Mouse (Mus musculus) heart, adult 11 months (tissue): ENCODE measurements around the gene Tmem141.

Source experiments
- DNase-seq: peaks from one replicate; pipeline ENCODE4 v3.0.0; 2022

The Tmem141 gene

DNA sequence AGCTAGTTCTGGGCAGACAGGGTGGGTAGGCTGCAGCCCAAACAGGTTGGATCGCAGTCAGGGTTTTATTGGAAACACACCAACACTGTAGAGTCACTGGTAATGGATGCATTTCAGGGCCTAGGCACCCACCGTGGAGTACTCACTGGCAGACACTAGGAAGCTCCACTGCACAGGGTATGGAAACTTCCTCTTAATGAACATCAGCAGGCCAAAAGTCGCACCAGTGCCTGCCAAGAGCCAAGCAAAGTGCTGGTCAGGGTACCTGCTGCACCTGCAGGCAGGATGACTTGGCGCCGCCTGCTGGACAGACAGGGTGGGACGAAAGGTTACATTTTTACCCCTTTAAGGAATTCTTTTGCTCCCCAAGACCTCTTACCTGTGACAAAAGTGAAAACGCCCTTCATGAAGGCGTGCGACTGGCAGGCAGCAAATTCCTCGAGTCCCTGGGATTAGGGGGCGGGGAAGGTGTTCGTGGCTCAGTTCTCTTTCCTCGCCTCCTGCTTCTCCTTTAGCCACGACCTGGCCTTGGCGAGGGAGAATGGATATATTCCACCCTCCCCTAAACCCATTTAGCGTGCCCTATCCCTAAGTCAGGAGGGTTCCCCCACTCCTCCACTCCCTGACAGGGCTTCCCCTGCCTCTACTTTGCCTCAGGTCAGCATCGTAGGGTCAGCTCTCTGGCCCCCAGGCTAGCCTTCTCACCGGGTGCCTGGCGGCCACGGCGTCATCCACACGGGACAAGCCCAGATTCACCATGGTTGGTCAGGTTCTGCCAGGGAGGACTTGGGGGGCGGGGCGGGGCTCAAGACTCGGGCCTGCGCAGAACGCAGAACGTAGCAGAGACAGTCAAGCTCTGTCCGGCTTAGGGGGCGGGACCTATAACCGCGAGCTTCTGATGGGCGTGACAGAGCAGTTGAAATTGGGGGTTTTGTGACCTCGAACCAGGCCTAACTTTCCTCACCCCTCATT, at the start of gene Tmem141:
Gene Tmem141 (minus strand): TSS at position 777 of the 972 bp plus-strand sequence.
- peak; percentile 99 for DNase-seq

- DNase-seq = no peak
Measured at GRCm38 (mm10) chr2:25666516-25666915, 44.7 kb upstream of the Tmem141 start.

DNA sequence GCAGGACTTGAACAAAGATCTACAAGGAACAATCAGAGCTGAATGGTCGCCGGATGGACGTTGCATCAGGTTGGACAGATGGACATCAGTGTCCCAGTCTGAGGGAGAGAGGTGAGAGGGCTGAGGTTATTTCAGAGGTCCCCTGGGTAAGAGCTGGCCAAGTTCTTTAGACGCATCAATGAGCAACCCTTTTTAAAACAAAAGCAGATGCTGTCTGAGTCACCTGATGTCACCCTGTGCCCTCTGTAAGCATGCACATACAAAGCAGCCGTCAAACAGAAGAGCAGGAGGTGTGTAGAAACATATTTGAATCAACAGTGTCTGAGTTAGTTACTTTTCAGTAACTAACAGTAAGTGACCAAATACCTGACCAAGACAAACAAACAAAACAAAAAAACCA, 42.3 kb upstream of the Tmem141 start:
- DNase-seq = peak; percentile 30

GRCm38 (mm10) chr2:25663511-25663910, 41.7 kb upstream of the Tmem141 start:
- peak; percentile 86 for DNase-seq

- DNase-seq = peak; percentile 78
Measured at GRCm38 (mm10) chr2:25661245-25661970, 39.6 kb upstream of the Tmem141 start.

DNA sequence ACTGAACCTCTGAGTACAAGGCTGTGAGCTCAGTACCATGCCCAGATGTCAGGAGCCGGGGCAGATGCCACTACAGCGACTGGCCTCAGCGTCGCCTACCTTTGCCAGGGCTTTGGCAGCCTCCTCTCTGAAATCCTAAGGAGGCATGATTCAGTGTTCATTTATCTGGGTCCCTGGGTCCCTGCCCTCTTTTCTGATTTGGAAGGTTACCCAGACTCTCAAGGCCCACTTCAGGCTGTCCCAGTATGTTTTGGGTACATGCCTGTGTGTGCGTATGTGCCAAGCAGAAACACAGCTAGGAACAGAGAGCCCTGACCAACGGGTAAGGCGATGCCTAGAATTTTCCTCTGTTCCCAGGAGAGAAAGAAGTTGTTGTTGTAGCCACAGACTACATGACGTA, 38.5 kb upstream of the Tmem141 start:
- DNase-seq = peak; percentile 93

GRCm38 (mm10) chr2:25657652-25658051, 35.8 kb upstream of the Tmem141 start, which contains the start of gene Lcn5:
Gene Lcn5, plus strand, starts transcription at chr2:25657952.
- no peak for DNase-seq

DNA sequence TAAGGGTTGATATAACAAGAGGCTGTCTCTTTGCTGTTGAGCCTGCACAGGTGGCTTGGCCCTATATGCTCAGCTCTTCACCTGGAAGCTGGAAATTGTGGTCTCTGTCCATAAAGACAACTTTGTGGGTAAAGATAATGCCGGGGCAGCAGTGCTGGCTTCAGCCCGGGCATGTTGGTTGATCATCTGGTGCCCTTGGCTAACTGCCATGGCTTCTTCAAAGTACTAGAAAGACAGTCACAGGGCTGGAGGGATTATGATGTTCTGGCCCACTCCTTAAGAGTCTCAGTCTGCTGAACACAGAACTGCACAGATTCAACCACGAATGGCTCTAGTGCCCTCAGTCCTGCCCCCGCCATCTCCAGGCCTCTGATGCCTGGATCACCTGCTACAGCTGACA, 35.4 kb upstream of the Tmem141 start:
- DNase-seq = peak; percentile 84

DNA sequence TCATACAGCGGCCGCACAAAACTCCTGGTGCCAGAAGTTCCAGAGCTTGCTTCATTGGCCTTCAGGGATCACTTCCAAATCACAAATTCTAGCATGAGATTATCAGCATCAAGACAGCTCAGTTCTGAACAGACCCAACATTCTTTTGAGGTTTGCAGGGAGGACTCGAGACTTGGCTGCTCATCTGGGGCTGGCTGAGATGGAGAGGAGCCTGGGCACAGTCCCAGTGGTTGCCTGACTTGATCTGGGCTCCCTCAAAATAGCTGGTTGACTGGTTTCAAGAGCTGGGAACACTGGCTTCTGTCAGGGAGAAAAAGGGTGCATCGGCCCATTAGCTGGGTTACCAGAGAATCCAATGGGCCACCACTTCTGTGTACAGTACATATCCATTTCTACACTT, 34.9 kb upstream of the Tmem141 start:
- peak; percentile 94 for DNase-seq

DNA sequence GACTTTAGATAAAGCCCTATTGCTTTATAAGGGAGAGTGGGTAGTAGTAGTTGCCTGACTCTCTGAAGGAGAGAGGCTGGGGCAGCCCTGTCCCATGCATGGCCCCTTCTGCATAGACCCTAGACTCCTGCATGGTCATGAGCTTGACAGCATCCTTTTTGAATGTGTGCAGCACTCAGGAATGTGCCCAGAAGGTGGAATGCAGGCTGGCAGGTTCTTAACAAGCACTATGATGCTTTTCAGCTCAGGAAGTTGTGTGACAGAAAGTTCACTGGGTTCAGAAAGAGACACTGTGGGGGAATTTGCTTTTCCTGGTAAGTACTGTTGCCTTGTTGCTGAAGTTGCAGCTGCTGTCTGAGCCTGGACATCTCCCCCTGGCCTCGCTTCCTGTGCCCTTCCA, 32.7 kb upstream of the Tmem141 start:
- DNase-seq = peak; percentile 73

DNA sequence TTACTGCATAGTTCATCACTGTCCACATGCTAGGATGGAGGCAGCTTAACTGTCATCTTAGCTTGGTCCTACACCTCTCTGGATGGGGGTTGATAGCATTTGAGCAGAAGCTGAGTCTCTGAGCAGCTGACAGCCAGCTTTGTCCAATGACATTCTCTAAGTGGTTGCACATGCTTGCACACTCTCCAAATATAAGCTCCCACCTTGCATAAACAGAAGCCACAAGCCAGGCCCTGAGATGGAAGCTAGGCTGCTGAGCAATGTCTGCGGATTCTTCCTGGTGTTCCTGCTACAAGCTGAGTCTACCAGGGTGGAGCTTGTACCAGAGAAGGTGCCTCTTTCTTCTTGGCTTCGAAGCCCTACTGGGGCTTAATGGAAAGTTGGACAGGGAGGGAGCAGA, 31.1 kb upstream of the Tmem141 start, which contains the start of gene Lcn8:
Gene Lcn8 (plus strand): TSS at position 219 of the 400 bp plus-strand sequence.
- peak; percentile 81 for DNase-seq

DNA sequence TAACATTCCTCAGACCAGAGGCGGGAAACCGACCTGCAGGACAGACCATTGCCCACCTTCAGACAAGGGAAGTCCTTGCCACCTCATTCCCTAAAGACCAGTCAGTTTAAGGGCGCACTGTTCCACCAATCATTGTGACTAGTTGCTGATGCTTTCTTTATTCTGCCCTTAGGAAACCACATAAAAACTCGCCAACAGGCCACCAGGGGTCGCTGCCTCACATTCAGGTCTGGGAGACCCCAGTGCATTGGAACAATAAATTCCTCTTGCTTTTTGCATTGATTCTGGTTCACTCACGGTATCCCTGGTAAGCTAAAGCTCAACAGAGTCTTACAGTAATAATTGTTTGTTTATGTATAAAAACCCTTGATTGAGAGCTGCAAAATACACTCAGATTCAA, 18.1 kb upstream of the Tmem141 start:
- DNase-seq = no peak

- DNase-seq = no peak
Measured at GRCm38 (mm10) chr2:25634046-25634445, 12.2 kb upstream of the Tmem141 start.

DNA sequence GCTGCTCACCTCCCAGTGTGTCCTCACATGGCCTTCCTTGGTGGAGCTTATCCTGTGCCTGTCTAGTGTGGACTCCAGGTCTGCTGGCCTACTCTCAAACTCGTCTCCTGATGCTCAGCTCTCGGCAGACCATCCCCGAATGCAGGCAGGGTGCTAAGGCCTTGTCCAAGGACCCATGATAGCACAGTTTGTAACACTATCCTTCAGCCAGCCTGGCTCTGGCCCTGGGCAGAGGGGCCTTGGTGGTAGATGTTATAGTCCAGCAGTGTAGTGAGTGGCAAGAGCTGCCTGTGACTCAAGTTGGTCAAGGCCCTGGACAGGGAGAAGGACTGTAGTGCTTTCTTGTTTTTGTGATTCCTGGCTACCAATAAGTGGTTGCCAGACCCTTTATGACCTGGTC, 11.8 kb upstream of the Tmem141 start:
- DNase-seq = no peak

DNA sequence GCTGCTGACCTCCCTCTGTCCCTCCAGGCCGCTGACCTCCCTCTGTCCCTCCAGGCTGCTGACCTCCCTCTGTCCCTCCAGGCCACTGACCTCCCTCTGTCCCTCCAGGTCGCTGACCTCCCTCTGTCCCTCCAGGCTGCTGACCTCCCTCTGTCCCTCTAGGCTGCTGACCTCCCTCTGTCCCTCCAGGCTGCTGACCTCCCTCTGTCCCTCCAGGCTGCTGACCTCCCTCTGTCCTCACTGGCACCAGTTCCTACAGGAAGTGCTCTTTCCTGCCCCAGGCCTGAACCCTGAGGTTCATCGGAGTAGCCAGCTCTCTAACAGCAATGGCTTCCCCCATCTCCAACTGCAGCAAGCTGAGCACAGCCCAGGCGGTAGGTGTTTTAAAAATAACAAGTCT, 6.9 kb upstream of the Tmem141 start:
- DNase-seq = peak; percentile 95

GRCm38 (mm10) chr2:25627811-25628210, 6.0 kb upstream of the Tmem141 start, which contains the start of gene Fcna:
Gene Fcna, minus strand, starts transcription at chr2:25628030.
- DNase-seq = peak; percentile 94

DNA sequence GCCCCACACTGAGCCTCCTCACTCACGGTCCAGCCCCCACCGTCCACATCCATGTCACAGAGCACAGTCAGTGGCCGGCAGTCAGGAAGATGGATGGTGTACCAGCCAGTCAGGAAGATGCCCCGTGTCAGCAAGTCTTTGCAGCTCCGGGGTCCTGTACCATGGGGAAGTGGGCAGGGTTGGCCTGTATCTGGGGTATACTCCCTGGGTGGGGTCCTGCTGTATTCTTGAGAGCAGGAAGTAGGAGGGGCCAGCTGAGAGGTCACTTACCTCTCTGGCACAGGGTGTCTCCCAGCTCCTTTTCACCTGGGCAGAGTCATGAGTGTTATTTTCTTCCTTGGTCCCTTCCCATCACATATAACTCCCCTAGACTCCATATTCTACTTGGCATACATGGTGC, 4.2 kb upstream of the Tmem141 start:
- DNase-seq = peak; percentile 91

DNA sequence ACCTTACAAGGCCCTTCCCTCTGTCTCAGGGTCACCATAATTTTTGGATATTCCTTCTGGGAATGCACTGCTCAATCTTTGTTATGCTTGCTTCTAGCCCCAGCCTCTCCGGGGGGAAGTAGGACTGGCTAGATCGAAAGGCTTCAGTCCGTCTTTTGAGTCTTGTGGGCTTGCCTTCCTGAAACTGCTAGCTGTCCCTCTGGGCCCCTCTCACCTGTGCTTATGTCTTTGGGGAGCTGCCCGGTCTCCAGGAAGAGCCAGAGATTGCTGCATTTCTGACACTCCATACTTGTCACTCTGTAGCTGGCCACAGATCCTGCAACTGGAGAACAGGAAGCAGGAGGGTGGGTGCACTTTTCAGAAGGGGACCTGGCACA, 965 bp downstream of the Tmem141 start:
- DNase-seq = peak; percentile 91

DNA sequence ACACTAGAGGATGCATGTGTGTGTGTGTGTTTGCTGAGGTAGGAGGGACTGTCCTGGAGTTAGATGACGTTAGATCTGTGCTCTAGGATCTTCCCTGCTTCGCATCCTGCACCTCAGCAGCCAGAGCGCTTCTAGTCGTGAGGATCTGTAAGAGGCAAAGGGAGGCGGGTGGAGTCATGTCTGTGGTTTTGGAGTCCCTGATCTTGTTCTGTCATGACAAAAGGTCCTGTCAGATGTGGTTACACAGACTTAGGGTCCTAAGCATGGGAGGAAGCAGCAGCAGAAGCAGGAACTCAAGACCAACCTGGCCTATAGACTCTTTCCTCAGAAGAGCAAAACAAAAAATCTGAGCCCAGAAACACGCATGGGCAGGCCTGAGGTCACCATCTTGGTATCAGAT, 1.4 kb downstream of the Tmem141 start:
- no peak for DNase-seq

- no peak for DNase-seq
Measured at GRCm38 (mm10) chr2:25617578-25617977, 4.2 kb downstream of the Tmem141 start, which contains the start of gene Ccdc183. Gene Ccdc183, minus strand, starts transcription at chr2:25617678.

GRCm38 (mm10) chr2:25616398-25616797, 5.4 kb downstream of the Tmem141 start:
- DNase-seq = no peak

GRCm38 (mm10) chr2:25608671-25609070, 13.1 kb downstream of the Tmem141 start:
- no peak for DNase-seq

GRCm38 (mm10) chr2:25607761-25608622, 13.8 kb downstream of the Tmem141 start, which contains the start of gene Rabl6:
Gene Rabl6, minus strand, starts transcription at chr2:25608521.
- DNase-seq = peak; percentile 99
